ENCODE assay signal across 23 mouse cellular contexts in genomic region chr1:74159613-74160012, GRCm38 (mm10). TPM values are rescaled to one million over a fixed set of nuclear protein-coding genes. Genes with fewer than 3 reads are reported as not detected.
DNase-seq lines count a peak whose midpoint lies in the region; ATAC-seq and TF ChIP-seq lines count a peak whose summit lies in the region.
"Not testable (repeated sequence)": the region's sequence is repeated elsewhere in the genome, so short reads cannot be mapped to it uniquely, and the experiment has no call there.
"Had no signal": no experiment of that assay in that cellular context is flagged by ENCODE, and none has a peak within 500 bp of the region (broad histone marks: within the 10 kb centered on the region; RNA-seq: fewer than 3 reads in every experiment).

No protein-coding gene starts in this region.

- TF ChIP-seq CTCF in MEL (IDR thresholded peaks at IDR 0.05 in 2 of 3, conservative IDR thresholded peaks at IDR 0.05 in 1 of 3; ENCODE audit: control insufficient read depth in 1 of 3, insufficient read depth in 1 of 3, low read depth in 2 of 3, low read length in 3 of 3, poor library complexity in 1 of 3, severe bottlenecking in 1 of 3) = 0 out of 6 replicates have a peak, but pooled peaks of 1 of the 3 experiments have one; percentile 6

- H3K27me3 ChIP-seq in MEL (ENCODE audit: control insufficient read depth in 1 of 2, insufficient read depth in 2 of 2, low read length in 2 of 2); splenic B cell, adult 2 months (ENCODE audit: control insufficient read depth, insufficient read depth, low read length, poor library complexity, severe bottlenecking): not testable (repeated sequence)

- not testable (repeated sequence) for H3K36me3 ChIP-seq in MEL (ENCODE audit: control insufficient read depth in 1 of 2, insufficient read depth in 2 of 2, low read length in 2 of 2); splenic B cell, adult 2 months (ENCODE audit: control insufficient read depth, insufficient read depth, low read length, poor library complexity, severe bottlenecking)

- H3K9ac ChIP-seq in MEL (ENCODE audit: control insufficient read depth, low read depth, low read length, poor library complexity, severe bottlenecking) = not testable (repeated sequence)

- TF ChIP-seq POLR2A in MEL (IDR thresholded peaks at IDR 0.05; ENCODE audit: control insufficient read depth in 1 of 2, insufficient read depth in 1 of 2, low read depth in 1 of 2, low read length in 2 of 2, poor library complexity in 1 of 2) = not testable (repeated sequence)

- not testable (repeated sequence) for H3K79me2 ChIP-seq in MEL (ENCODE audit: control insufficient read depth, insufficient read depth, low read length, poor library complexity)

- H3K9me3 ChIP-seq in MEL (replicated peaks; ENCODE audit: insufficient read depth, low read length) = not testable (repeated sequence)

- DNase-seq in A20 (ENCODE audit: low read depth, low spot score) = peak; percentile 30
- DNase-seq in MEL (ENCODE audit: low read depth, low spot score) = peak; percentile 80
- peak; percentile 40 for DNase-seq in heart, adult 11 months
- DNase-seq in splenic B cell, adult 2 months (ENCODE audit: low read depth, low spot score) = peak; percentile 15

- H3K4me3 ChIP-seq in MEL (ENCODE audit: control insufficient read depth in 1 of 2, insufficient read depth in 1 of 2, low read depth in 2 of 2, low read length in 2 of 2) = not testable (repeated sequence)

- not testable (repeated sequence) for H3K27ac ChIP-seq in MEL (ENCODE audit: control insufficient read depth, low read depth, low read length)

- peak; percentile 65 for ATAC-seq in common myeloid progenitor, adult 5-6 weeks (replicated peaks; ENCODE audit: low read depth, poor library complexity, severe bottlenecking)
- peak; percentile 55 for ATAC-seq in megakaryocyte, adult 5-6 weeks (ENCODE audit: poor library complexity, severe bottlenecking)

- TF ChIP-seq EP300 in MEL (IDR thresholded peaks at IDR 0.05; ENCODE audit: low read depth in 1 of 2, low read length in 2 of 2) = peak; percentile 17 to 70; a peak in 1 of 4 replicates

- not testable (repeated sequence) for H3K4me1 ChIP-seq in MEL (ENCODE audit: control insufficient read depth in 1 of 2, insufficient read depth in 2 of 2, low read length in 2 of 2)

- TF ChIP-seq RAD21 in MEL (IDR thresholded peaks at IDR 0.05; ENCODE audit: low read depth, low read length) = not testable (repeated sequence)

TF ChIP-seq in MEL, 35 proteins besides CTCF, POLR2A, EP300 and RAD21:
- TF ChIP-seq TBP (IDR thresholded peaks at IDR 0.05; ENCODE audit: low read depth, low read length) (peak; percentile 95), ZNF384 (IDR thresholded peaks at IDR 0.05; ENCODE audit: low read depth, low read length) (peak; percentile 79)

RNA-seq across cellular contexts. Expression of gene Cxcr2, which starts 5.8 kb away (rescaled TPM):
- total RNA-seq in MEL (2012; rRNA removed) = 0.92 and 1.7 TPM in 2 replicates
- polyA plus RNA-seq in MEL (2012; ENCODE audit: insufficient read depth in 1 of 2, insufficient read length in 2 of 2, low read depth in 1 of 2, low replicate concordance in 2 of 2, missing spikeins in 1 of 2) = under 1 TPM in 1 of 2 experiments, not detected in 1; 0.11 TPM
- total RNA-seq in common myeloid progenitor, adult 5-6 weeks (2017) = 9.4 and 9.6 TPM in 2 replicates
- 63.7 and 72.6 TPM in 2 replicates for total RNA-seq in megakaryocyte, adult 5-6 weeks (2015)
- 77.3 and 107 TPM in 2 replicates for total RNA-seq in megakaryocyte, adult 5-6 weeks (2017)
- polyA plus RNA-seq: forebrain, embryonic 12.5 days; G1E had no signal

RNA-seq across cellular contexts. Expression of gene Rufy4, which starts 34.3 kb away (rescaled TPM):
- 0.04 TPM in 1 of 2 replicates, not detected in the other for total RNA-seq in MEL (2012; rRNA removed)
- under 1 TPM in 1 of 2 experiments, not detected in 1; 0.10 TPM for polyA plus RNA-seq in MEL (2012; ENCODE audit: insufficient read depth in 1 of 2, insufficient read length in 2 of 2, low read depth in 1 of 2, low replicate concordance in 2 of 2, missing spikeins in 1 of 2)
- total RNA-seq in common myeloid progenitor, adult 5-6 weeks (2017) = 3.8 and 4.0 TPM in 2 replicates
- 0.25 and 0.38 TPM in 2 replicates for total RNA-seq in megakaryocyte, adult 5-6 weeks (2015)
- total RNA-seq in megakaryocyte, adult 5-6 weeks (2017) = 1.1 and 2.5 TPM in 2 replicates
- polyA plus RNA-seq: activated CD4-positive, CD25-positive, alpha-beta regulatory T cell, adult 4 months; erythroblast, embryonic 14.5 days; G1E had no signal

RNA-seq across cellular contexts. Expression of gene Cxcr1, which starts 34.8 kb away (rescaled TPM):
- total RNA-seq in MEL (2012; rRNA removed) = not detected in 2 replicates
- not detected for polyA plus RNA-seq in MEL (2012; ENCODE audit: insufficient read depth in 1 of 2, insufficient read length in 2 of 2, low read depth in 1 of 2, low replicate concordance in 2 of 2, missing spikeins in 1 of 2)
- not detected in 2 replicates for total RNA-seq in common myeloid progenitor, adult 5-6 weeks (2017)
- total RNA-seq in megakaryocyte, adult 5-6 weeks (2015) = 0.20 and 0.87 TPM in 2 replicates
- total RNA-seq in megakaryocyte, adult 5-6 weeks (2017) = 0.18 TPM in 1 of 2 replicates, not detected in the other
- total RNA-seq: adrenal gland, adult 18-20 months; adrenal gland, postnatal 14 days; adrenal gland, postnatal 36 days had no signal
- polyA plus RNA-seq: activated CD4-positive, CD25-positive, alpha-beta regulatory T cell, adult 4 months; C2C12; cerebellum, adult 2 months; embryonic facial prominence, embryonic 11.5 days; embryonic facial prominence, embryonic 13.5 days; embryonic facial prominence, embryonic 15.5 days; erythroblast, embryonic 14.5 days; forebrain, embryonic 10.5 days; forebrain, embryonic 12.5 days; forebrain, embryonic 14.5 days; forebrain, embryonic 16.5 days; frontal cortex, adult 2 months; G1E; Patski had no signal

RNA-seq across cellular contexts. Expression of gene Tns1, which starts 35.4 kb away (rescaled TPM):
- not detected in 2 replicates for total RNA-seq in MEL (2012; rRNA removed)
- under 1 TPM in 1 of 2 experiments, not detected in 1; 0.11 TPM for polyA plus RNA-seq in MEL (2012; ENCODE audit: insufficient read depth in 1 of 2, insufficient read length in 2 of 2, low read depth in 1 of 2, low replicate concordance in 2 of 2, missing spikeins in 1 of 2)
- 15.4 and 39.4 TPM in 2 replicates for total RNA-seq in common myeloid progenitor, adult 5-6 weeks (2017)
- total RNA-seq in megakaryocyte, adult 5-6 weeks (2015) = 4.9 and 5.5 TPM in 2 replicates
- 2.9 and 3.2 TPM in 2 replicates for total RNA-seq in megakaryocyte, adult 5-6 weeks (2017)

Comparison
In these comparisons a context has a peak if more than half of its experiments do, and no peak if none do; other contexts are left out.
1. DNase-seq: peak in every context shown above with its lines; median percentile 80 in MEL; 40 in heart, adult 11 months; 30 in A20; 15 in splenic B cell, adult 2 months.